Mouse (Mus musculus) bone marrow macrophage, adult 2 months (primary cell): ENCODE data around the gene Apol6. TPM values are rescaled to one million over a fixed set of nuclear protein-coding genes. Genes with fewer than 3 reads are reported as not detected.

Source experiments
- H3K27ac ChIP-seq: 2 replicates; pipeline ENCODE4 v1.5.1; 2012; ENCODE audit warnings: low read depth, low read length; ENCODE audit not compliant: insufficient read depth
- H3K4me1 ChIP-seq: 2 replicates; pipeline ENCODE4 v1.6.1; 2012; ENCODE audit warnings: low read length; ENCODE audit not compliant: control insufficient read depth, insufficient read depth
- H3K4me3 ChIP-seq: 2 replicates; pipeline ENCODE4 v1.5.1; 2012; ENCODE audit warnings: mild to moderate bottlenecking, low read length, moderate library complexity; ENCODE audit not compliant: insufficient read depth
- CTCF ChIP-seq: IDR thresholded peaks from 2 replicates; pipeline ENCODE4 v1.5.1; 2012; ENCODE audit warnings: low read depth, mild to moderate bottlenecking, low read length, moderate library complexity
- POLR2A ChIP-seq: IDR thresholded peaks from 2 replicates; pipeline ENCODE4 v1.6.1; 2012; ENCODE audit warnings: mild to moderate bottlenecking, low read depth, low read length, borderline replicate concordance
- polyA plus RNA-seq: library from polyadenylated mRNA; stranded (reverse); fragments of >200 nt; gene quantifications from 2 replicates; pipeline ENCODE4 v1.2.4, GENCODE M21; 2012; ENCODE audit not compliant: missing spikeins, insufficient read depth, insufficient read length

Apol6 gene
- polyA plus RNA-seq, 1 experiment = not detected

DNA sequence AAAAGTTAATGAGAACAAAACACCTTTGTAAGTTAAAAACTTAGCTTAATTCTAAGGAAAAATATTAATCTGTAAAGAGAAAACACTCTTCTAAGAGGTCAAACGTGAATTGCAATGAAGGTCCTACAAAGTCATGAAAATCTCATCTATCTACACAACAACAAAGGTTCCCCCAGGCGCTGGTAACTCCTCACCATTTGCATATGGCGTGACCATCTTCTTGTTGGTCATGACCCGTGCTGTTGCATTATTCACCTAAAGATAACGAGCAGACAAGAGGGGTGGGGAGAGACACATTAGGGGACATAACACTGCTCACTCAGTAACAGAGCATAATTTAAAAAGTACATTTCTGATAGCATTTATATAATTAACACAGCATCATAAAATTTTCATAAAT is 58.2 kb downstream of the Apol6 start:
- H3K27ac ChIP-seq = no peak overlapping the region

GRCm38 (mm10) chr15:77104349-77105158 is 60.0 kb downstream of the Apol6 start:
- H3K27ac ChIP-seq = no peak overlapping the region
- no peak overlapping the region for H3K4me3 ChIP-seq
- TF ChIP-seq POLR2A = no peak
- TF ChIP-seq CTCF = no peak
- H3K4me1 ChIP-seq = no peaks in the 10 kb centered on the region

More for the DNA sequence above, 58.2 kb downstream of the Apol6 start:
- TF ChIP-seq POLR2A (no peak), CTCF (no peak)
- Histone ChIP-seq H3K4me3 (no peak overlapping the region), H3K4me1 (no peaks in the 10 kb centered on the region)

GRCm38 (mm10) chr15:77105273-77105672 is 60.7 kb downstream of the Apol6 start:
- TF ChIP-seq CTCF (no peak), POLR2A (no peak)
- no peak overlapping the region for H3K27ac ChIP-seq
- no peaks in the 10 kb centered on the region for H3K4me1 ChIP-seq
- H3K4me3 ChIP-seq = no peak overlapping the region

Other genes with a start within 250 kb of the Apol6 start
- gene Zfp251, start 173.3 kb upstream of the Apol6 start, polyA plus RNA-seq = 5.5 and 5.6 TPM in 2 replicates
- 4.5 and 4.8 TPM in 2 replicates for gene Zfp7, start 165.5 kb upstream of the Apol6 start, polyA plus RNA-seq
- gene Gm49527, start 165.4 kb upstream of the Apol6 start, polyA plus RNA-seq = not detected in 2 replicates
- gene Zfp647, start 119.3 kb upstream of the Apol6 start, polyA plus RNA-seq = 1.1 and 2.1 TPM in 2 replicates
- gene 1110038F14Rik, start 96.2 kb upstream of the Apol6 start, polyA plus RNA-seq = 25.0 and 28.1 TPM in 2 replicates
- 1.1 TPM in 1 of 2 replicates, not detected in the other for gene Mb, start 5.9 kb downstream of the Apol6 start, polyA plus RNA-seq